Mouse (Mus musculus) urinary bladder, postnatal 14 days (tissue): Measurements from ENCODE around the gene Ifne.

ENCODE experiments used
- DNase-seq: peaks from one replicate; pipeline ENCODE4 v3.0.0; 2021; ENCODE audit warnings: low spot score

The Ifne gene

DNA sequence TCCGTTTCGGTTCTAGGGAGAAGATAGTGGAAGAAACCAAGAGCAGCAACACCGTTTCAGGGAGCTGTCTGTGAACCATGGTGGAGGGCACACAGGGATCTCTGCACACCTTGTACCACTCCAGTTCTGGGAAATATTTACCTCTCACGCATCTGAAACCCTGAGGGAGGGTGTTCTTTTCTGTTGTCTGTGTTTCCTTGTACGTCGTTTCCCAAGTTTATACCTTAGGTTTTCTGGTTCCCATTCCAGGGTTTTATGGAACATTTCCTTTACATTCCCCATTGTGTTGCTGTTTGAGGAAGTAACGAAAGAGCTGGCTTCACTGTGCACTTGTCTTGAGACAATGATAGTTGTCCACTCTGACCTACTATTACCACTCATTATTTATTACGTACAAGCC is at the start of gene Ifne:
TSS of gene Ifne (minus strand) at position 101 of the 400 bp plus-strand sequence.
- DNase-seq, result no peak

DNA sequence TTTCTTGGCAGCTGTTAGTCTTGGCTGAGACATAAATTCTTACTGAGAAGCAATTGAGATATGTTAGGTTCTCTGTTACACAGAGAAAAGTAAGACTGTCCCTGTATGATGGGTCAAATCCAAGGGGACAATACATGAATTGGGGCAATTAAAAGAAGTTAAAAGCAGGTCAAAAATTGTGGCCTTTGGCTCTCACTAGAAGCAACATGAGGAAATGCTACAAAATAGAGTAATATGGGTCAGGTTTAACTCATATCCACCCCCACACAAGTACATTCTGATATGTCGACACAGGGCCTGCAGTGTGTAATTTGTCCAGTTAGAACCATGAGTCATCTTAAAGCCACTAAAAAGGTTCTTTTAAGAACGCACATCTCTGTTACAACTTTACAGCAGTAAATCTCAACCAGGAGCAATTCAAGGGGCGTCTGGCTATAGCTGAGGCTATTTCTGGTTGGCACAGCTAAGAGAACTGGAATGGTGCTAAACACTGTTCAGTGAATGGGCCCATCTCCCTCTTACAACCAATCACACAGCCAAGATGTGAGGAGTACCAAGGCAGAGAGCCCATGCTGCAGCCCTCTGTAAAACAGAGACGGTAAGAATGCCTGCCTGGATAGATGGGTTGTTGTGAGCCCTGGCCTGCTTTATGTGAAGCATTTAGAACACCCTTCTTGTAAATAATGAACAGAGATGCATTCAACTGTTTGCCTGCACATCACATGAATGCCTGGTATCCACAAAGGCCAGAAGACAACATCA is 48.5 kb upstream of the Ifne start:
- no peak for DNase-seq

DNA sequence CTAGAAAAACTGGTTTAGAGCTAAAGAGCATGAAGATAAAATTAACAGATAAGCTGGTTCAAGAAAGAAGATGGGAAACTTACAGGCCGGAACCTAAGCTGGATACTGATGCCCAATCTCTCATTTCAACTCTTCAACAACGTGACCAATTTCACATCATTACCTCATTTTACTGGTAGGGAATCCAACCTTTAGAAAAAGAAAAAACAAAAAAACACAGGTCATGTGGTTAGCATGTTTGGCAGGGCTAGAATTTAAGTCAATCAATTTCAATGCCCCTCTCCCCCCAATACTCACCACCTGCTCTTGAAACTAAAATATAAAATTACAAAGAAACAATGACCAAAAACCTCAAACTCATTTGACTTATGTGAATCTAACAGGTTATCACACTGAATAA is 47.8 kb upstream of the Ifne start:
- DNase-seq, result no peak

- no peak for DNase-seq
Observed at GRCm38 (mm10) chr4:88926637-88927036, 46.6 kb upstream of the Ifne start.

DNA sequence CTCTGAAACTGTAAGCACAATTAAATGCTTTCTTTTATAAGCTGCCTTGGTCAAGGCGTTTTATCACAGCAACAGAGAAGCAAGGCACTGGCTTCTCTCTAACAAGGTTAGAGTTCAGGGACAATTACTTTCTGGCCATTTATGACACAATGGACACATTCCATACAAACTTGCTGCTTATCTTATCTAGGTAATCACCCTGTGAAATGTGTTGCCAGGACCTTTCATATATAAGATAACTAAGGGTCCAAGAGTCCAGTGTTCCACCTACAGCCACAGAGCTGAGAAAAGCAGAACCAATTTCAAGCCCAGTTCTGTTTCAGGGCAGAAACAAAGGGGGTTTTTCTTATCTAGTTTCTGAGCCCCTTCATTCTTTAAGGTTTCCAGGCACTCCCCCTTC is 46.1 kb upstream of the Ifne start:
- no peak for DNase-seq

- DNase-seq, result no peak
Observed at GRCm38 (mm10) chr4:88925456-88925855, 45.5 kb upstream of the Ifne start.

DNA sequence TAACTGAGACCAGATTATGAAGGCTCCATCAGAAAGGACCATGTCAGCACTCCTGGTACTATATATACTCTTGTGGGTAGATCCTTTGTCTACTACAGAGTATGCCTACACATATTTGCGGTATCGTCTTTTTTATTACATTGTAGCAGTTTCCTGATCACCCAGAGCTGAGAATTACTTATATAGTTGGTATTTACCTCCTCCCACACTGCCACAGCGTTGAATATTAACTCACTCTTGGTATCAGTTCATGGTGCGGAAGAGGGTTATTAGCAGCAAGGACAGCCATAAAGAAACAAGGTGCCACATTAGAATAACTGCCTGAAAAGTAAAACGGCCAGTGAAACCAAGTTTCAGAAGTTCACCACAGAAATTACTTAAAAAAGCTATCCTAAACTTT is 41.3 kb upstream of the Ifne start:
- no peak for DNase-seq

GRCm38 (mm10) chr4:88917770-88918460 is 37.9 kb upstream of the Ifne start:
- DNase-seq, result no peak

DNA sequence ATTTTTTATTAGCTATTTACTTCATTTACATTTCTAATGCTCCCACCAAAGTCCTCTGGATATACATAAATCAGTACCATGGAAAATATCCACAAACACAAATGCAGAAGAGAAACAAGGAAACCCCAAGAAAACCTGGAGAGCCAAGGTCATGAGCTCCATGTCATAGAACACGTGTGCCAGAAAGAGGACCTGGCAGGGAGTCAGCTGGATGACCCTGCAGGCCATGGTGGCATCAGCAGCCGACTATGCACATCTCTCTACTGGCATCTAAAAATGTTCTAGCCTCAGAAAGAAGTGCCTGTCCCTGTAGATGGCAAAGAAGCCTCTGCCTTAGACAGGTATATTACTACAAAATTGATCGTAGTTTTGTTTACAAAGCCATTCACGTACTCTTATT is 36.3 kb upstream of the Ifne start:
- no peak for DNase-seq

DNA sequence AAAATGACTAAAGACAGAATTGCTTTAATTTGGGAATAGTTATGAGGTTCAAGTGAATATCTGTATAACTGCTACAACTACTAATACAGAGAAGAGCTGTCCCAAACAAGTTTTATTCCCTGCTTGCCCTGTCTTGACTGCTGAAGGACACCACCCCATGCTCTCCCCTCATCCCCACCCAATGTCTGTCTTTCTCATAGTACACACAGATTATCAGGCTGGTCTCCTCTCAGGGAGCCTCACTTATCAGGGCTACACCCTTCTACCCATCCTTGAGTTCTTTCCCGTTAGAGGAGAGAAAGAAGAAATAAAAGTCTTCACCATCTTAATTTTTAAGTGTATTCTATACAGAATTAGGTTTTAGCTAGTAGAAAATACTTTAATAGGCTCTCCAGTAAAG is 34.0 kb upstream of the Ifne start:
- no peak for DNase-seq

DNA sequence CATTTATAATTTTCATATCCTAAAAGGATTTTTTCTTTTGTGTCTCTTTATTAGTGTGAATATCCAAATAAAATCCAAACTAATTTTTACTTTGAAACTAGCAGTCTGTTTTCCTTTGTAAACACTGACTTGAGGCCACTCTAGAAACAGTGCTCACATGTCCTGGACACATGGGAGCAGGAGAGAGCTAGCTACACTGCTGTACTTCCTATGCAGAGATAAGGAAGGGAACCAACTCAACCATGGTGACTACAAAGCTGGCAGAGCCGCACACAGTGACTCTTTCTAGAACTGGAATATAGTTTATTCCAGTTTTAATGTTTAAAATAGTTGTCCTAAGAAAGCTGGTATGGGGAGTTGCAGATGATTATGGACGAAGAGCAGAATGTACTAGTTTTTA is 32.9 kb upstream of the Ifne start:
- DNase-seq, result no peak

- DNase-seq, result no peak
Observed at GRCm38 (mm10) chr4:88912187-88912586, 32.2 kb upstream of the Ifne start.

GRCm38 (mm10) chr4:88909600-88910534 is 29.9 kb upstream of the Ifne start:
- no peak for DNase-seq

GRCm38 (mm10) chr4:88893201-88893754 is 13.3 kb upstream of the Ifne start:
- DNase-seq, result no peak

DNA sequence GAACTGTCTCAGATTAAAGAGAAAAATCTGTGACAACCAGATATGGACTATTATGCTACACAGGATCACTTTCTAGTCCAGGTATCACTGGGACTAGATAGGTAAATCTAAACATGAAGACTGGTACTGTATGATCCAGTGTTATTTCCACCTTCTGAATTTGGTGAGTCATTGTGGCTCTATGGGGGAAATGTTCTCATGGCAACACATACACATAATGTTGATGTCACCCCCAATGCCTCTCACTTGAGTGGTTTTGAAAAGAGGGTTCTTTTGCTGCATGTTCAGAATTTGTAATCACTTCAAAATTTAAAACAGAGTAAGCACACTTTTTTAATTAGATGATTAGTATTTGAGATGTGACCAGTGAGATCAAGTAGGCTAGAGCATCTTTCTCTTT is 8.2 kb upstream of the Ifne start:
- DNase-seq, result no peak

DNA sequence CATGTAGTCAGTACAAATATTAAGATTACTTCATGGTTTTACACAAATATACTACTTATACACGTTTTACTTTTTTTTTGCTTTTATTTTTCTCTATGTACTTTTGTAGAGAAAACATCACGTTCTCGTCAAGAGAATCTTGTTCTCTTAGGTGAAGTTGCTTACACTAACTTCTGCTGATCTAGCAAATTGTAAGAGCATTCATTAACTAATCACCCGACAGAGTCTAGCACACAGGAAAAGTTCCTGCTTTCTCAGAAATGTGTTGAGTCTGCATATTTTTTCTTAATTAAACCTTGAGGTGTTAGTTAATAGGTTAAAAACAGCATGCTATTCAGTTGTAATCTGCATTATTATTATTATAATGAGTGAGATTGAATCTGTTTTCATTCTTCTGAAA is 1.2 kb downstream of the Ifne start:
- no peak for DNase-seq

DNA sequence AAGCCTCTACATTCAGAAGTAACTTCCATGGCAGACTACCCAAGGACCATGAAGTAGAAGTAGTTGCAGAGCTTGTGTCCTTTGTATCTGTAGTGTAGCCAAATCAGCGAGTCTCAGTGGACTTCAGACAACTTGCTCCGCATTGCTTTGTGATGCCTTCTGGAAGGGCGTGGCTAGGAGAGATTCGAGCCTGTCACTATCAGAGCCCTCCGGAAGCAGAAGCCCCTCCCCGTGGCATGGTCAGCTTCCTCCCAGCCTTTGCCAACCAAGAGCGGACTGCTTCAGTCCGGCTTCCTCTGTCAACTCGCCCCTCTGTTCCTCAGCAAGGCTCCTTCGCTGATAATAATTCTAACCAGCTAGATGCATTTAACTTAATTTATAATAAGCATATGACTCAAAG is 1.8 kb downstream of the Ifne start:
- no peak for DNase-seq

DNA sequence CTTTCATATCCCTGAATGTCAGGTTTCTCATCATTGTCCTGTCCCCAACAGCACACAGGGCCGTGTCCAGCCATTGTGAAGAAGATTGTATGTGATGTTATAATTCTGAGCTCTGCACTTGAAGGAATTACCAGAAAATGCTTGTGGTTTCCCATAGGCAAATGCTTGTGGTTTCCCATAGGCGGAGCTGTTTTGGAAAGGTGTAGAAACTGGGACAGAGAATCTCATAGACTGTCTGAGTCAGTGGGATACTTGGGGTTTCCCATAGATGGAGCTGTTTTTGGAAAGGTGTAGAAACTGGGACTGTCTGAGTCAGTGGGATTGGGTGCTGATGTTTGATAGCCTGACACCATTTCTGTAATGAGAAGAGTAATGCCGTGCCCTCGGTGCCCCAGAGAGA is 3.5 kb downstream of the Ifne start:
- DNase-seq, result no peak

DNA sequence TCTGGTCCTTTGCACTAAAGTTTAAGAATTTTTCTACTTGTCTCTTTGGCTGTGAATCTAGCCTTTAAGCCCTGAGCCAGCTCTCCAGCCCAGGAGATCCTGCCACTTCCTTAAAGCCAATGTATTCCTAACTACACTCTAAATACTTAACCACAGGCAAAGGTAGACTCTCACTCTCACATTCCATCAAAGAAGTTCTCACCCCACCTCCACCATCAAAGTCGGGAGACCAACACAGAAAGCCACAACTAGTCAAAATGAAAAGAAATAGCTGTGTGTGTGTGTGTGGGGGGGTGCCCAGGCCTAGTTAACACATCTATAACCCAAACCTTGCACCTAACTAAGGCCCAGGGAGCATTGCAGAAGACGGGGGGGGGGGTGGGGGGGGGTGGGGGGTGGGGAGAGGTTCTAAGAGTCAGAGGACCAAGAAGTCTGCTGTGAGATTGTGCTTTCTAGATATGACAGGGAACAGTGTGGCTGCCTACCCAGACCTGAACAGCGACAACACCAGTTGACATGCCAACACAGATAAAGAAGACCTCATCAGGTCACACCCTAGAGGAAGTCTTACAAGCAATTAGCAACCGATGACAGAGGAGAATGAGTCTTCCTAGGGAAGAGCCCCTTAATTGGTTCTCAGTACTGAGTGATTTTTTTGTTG is 4.4 kb downstream of the Ifne start:
- no peak for DNase-seq

DNA sequence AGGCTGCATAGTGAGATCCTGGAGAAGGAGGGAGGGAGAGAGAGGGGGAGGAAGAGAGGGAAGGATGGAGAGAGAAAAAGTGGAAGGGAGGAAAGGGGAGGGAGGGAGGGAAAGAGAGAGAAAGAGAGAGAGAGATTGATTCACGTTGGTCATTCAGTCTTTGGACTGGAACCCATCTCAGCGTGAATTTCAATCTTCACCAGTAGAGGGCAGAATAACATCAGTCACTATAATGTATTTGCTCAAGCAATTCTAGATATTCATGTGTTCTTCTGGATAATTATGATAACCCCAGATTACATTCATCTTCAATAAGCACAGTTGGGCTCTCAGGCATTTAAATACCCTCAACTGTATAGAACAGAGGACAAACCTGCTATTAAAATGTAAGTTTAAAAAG is 7.3 kb downstream of the Ifne start:
- DNase-seq, result peak; percentile 16

DNA sequence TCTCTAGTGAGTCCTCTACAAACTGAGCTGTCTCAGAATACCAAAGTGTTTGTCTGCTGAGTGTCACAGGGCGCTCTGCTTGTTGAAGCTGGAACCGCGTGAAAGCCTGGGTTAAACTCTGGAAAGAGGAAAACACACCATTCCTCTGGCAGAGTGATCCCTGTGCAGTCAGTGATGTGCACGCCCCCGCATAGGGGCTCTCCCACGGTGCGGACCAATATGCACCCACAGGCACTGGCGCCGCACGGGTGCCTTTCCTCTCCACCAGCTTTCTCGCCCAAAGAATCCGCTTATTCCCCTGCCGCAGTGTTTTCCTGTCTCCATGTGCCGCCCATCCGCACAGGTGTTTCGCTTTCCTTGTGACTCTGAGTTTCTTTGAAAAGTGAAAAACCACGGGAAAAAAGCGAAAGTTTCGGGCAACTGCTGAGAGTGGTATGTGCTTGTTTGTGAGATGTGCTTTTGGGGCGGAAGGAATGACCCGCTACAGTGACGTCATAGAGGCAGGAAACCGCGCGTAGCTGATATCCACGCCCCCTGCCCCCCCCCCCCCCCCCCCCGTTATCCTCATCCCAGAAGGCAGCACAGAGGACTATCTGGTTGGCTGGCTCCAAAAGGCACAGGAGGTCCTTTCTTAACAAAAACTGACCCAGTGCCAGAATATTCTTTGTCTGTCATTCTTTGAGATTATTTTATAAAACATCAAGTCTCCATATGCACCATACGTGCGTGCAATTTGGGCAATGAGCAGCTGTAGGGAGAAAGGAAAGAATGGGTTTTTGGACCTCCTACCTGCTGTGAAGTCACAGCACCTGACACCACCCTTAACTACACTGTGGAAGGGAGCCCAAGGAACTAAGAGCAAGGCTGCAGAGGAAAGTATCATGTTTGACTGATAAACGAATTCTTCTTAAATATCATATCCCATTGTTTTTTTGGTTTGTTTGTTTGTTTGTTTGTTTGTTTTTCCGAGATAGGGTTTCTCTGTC is 11.8 kb downstream of the Ifne start:
- peak; percentile 11 for DNase-seq
